Mouse (Mus musculus) forebrain, postnatal 0 days (tissue): Measurements from ENCODE around the gene Tinf2. TPM values are rescaled to one million over a fixed set of nuclear protein-coding genes. Genes with fewer than 3 reads are reported as not detected.

Experiments
- ATAC-seq: fragments of 200-750 bp; cut with Nextera tagmentation; 2 replicates; pipeline ENCODE4 v1.8.0; 2017; ENCODE audit warnings: mild to moderate bottlenecking, moderate library complexity
- DNase-seq: peaks from one replicate; pipeline ENCODE4 v3.0.0-alpha.2; 2015
- H3K27ac ChIP-seq: fragments of 300-500 bp; sonication (generic); 2 replicates; pipeline ENCODE4 v1.5.1; 2014; ENCODE audit warnings: low read depth, mild to moderate bottlenecking, antibody characterized with exemption, low read length, moderate library complexity, mixed read lengths
- H3K27me3 ChIP-seq: fragments of 300-500 bp; sonication (generic); 2 replicates; pipeline ENCODE4 v1.6.1; 2014; ENCODE audit warnings: mild to moderate bottlenecking, low read length, mixed read lengths; ENCODE audit not compliant: insufficient read depth
- H3K36me3 ChIP-seq: fragments of 300-500 bp; sonication (generic); 2 replicates; pipeline ENCODE4 v1.6.1; 2014; ENCODE audit warnings: mild to moderate bottlenecking, moderate library complexity; ENCODE audit not compliant: insufficient read depth
- H3K4me1 ChIP-seq: fragments of 300-500 bp; sonication (generic); 2 replicates; pipeline ENCODE4 v1.6.1; 2014; ENCODE audit warnings: antibody characterized with exemption; ENCODE audit not compliant: insufficient read depth
- H3K4me2 ChIP-seq: fragments of 300-500 bp; sonication (generic); 2 replicates; pipeline ENCODE4 v1.6.1; 2014; ENCODE audit warnings: low read depth, mild to moderate bottlenecking, moderate library complexity
- H3K4me3 ChIP-seq: fragments of 300-500 bp; sonication (generic); 2 replicates; pipeline ENCODE4 v1.5.1; 2014; ENCODE audit warnings: low read depth, low read length, mixed read lengths
- H3K9ac ChIP-seq: fragments of 300-500 bp; sonication (generic); 2 replicates; pipeline ENCODE4 v1.6.1; 2014; ENCODE audit warnings: mild to moderate bottlenecking
- H3K9me3 ChIP-seq: fragments of 300-500 bp; sonication (generic); 2 replicates; pipeline ENCODE4 v1.6.1; 2016; ENCODE audit warnings: low read length
- CTCF ChIP-seq: sonication (generic); IDR thresholded peaks from 2 replicates; pipeline ENCODE4 v1.5.1; 2016; ENCODE audit warnings: antibody characterized with exemption, control low read depth, low read depth
- WGBS: fragments of 180-500 bp; shearing (Covaris S2); extraction: QIAGEN DNeasy Blood & Tissue Kit; methylation state at CpG from one replicate; pipeline ENCODE4 v1.1.7; 2014; 5-methylcytosine and 5-hydroxymethylcytosine counted together
- polyA plus RNA-seq: library from polyadenylated mRNA; unstranded; fragments of >200 nt; fragmentation: Nextera tagmentation; extraction: Ambion mirVana; gene quantifications from 2 replicates; pipeline ENCODE4 v1.2.1, GENCODE M21; 2015
- total RNA-seq: library from RNA; depleted of rRNA; stranded (reverse); fragments of >200 nt; gene quantifications from 2 replicates; pipeline ENCODE4 v1.2.3, GENCODE M21; 2014

Gene Tinf2
- total and polyA plus RNA-seq, 2 experiments from 2014 or later: 21.5 to 26.3 TPM

- no peak for TF ChIP-seq CTCF
- Histone ChIP-seq H3K36me3 (peaks cover 10% of the 10 kb centered on the region), H3K27me3 (no peaks in the 10 kb centered on the region), H3K9ac (no peak overlapping the region), H3K4me2 (no peak overlapping the region), H3K9me3 (no peaks in the 10 kb centered on the region), H3K4me3 (no peak overlapping the region), H3K27ac (no peak overlapping the region), H3K4me1 (no peaks in the 10 kb centered on the region)
- 94% methylated on average over 7 of the region's 7 CpGs for WGBS
- DNase-seq: no peak
- no peak for ATAC-seq
Measured at GRCm38 (mm10) chr14:55723433-55723832, 41.8 kb upstream of the Tinf2 start.

GRCm38 (mm10) chr14:55722438-55722945 lies 40.9 kb upstream of the Tinf2 start:
- no peak for DNase-seq
- peak; percentile 5 for ATAC-seq
- Histone ChIP-seq H3K27ac (peak overlapping the region; percentile 79; the same call in 1 of the 2 replicates), H3K4me1 (no peaks in the 10 kb centered on the region), H3K9ac (peak overlapping the region; percentile 76; the same call in 1 of the 2 replicates), H3K27me3 (no peaks in the 10 kb centered on the region), H3K4me2 (peak overlapping the region; percentile 78), H3K9me3 (no peaks in the 10 kb centered on the region), H3K4me3 (peak overlapping the region; percentile 57), H3K36me3 (peaks cover 16% of the 10 kb centered on the region)
- WGBS: 41% methylated on average over 8 of the region's 8 CpGs
- TF ChIP-seq CTCF: no peak

- Histone ChIP-seq H3K36me3 (peaks cover 22% of the 10 kb centered on the region), H3K4me2 (peak within 1 kb of the TSS; percentile 78), H3K4me3 (peak within 1 kb of the TSS; percentile 57), H3K27me3 (no peaks in the 10 kb centered on the region), H3K9me3 (no peaks in the 10 kb centered on the region), H3K9ac (peak within 1 kb of the TSS; percentile 76), H3K27ac (peak within 1 kb of the TSS; percentile 79), H3K4me1 (no peaks in the 10 kb centered on the region)
- ATAC-seq: peak; percentile 97
- peak; percentile 98 for TF ChIP-seq CTCF
- DNase-seq: peak; percentile 95
- WGBS: under 1% methylated on average over 50 of the region's 50 CpGs
Measured at GRCm38 (mm10) chr14:55721700-55722437, 40.2 kb upstream of the Tinf2 start, which contains the start of gene Rabggta. Gene Rabggta, minus strand, starts transcription at chr14:55722263.

- H3K9ac ChIP-seq: peak overlapping the region; percentile 76
Measured at GRCm38 (mm10) chr14:55721076-55721475, 39.5 kb upstream of the Tinf2 start.

GRCm38 (mm10) chr14:55720666-55721065 lies 39.0 kb upstream of the Tinf2 start:
- Histone ChIP-seq H3K27ac (no peak overlapping the region), H3K36me3 (peaks cover 31% of the 10 kb centered on the region), H3K4me3 (no peak overlapping the region), H3K9ac (no peak overlapping the region), H3K4me2 (no peak overlapping the region), H3K27me3 (no peaks in the 10 kb centered on the region), H3K9me3 (no peaks in the 10 kb centered on the region), H3K4me1 (no peaks in the 10 kb centered on the region)
- TF ChIP-seq CTCF: no peak
- ATAC-seq (no peak), DNase-seq (no peak)
- WGBS: 87% methylated on average over 12 of the region's 12 CpGs

More at GRCm38 (mm10) chr14:55721076-55721475, 39.5 kb upstream of the Tinf2 start:
- peak overlapping the region; percentile 57 for H3K4me3 ChIP-seq
- peaks cover 29% of the 10 kb centered on the region for H3K36me3 ChIP-seq
- H3K9me3 ChIP-seq: no peaks in the 10 kb centered on the region
- H3K4me2 ChIP-seq: peak overlapping the region; percentile 78
- H3K27ac ChIP-seq: peak overlapping the region; percentile 79; the same call in 1 of the 2 replicates
- TF ChIP-seq CTCF: no peak
- DNase-seq: no peak
- H3K4me1 ChIP-seq: no peaks in the 10 kb centered on the region
- no peak for ATAC-seq
- H3K27me3 ChIP-seq: no peaks in the 10 kb centered on the region
- 82% methylated on average over 6 of the region's 6 CpGs for WGBS

- H3K9me3 ChIP-seq: no peaks in the 10 kb centered on the region
- no peak overlapping the region for H3K9ac ChIP-seq
- DNase-seq (no peak), ATAC-seq (no peak)
- H3K36me3 ChIP-seq: peaks cover 31% of the 10 kb centered on the region
- 91% methylated on average over 6 of the region's 6 CpGs for WGBS
- no peaks in the 10 kb centered on the region for H3K27me3 ChIP-seq
- H3K4me3 ChIP-seq: no peak overlapping the region
- no peak overlapping the region for H3K4me2 ChIP-seq
- H3K27ac ChIP-seq: no peak overlapping the region
- no peaks in the 10 kb centered on the region for H3K4me1 ChIP-seq
- TF ChIP-seq CTCF: no peak
Measured at GRCm38 (mm10) chr14:55719737-55720136, 38.1 kb upstream of the Tinf2 start.

- DNase-seq (no peak), ATAC-seq (no peak)
- Histone ChIP-seq H3K4me2 (no peak overlapping the region), H3K9ac (no peak overlapping the region), H3K36me3 (peaks cover 31% of the 10 kb centered on the region), H3K27me3 (peaks cover 6% of the 10 kb centered on the region; the same call in 1 of the 2 replicates), H3K4me3 (no peak overlapping the region), H3K4me1 (no peaks in the 10 kb centered on the region), H3K27ac (no peak overlapping the region), H3K9me3 (no peaks in the 10 kb centered on the region)
- WGBS: 92% methylated on average over 8 of the region's 8 CpGs
- no peak for TF ChIP-seq CTCF
Measured at GRCm38 (mm10) chr14:55716884-55717283, 35.3 kb upstream of the Tinf2 start.
